Mouse (Mus musculus) kidney, postnatal 0 days (tissue): Measurements from ENCODE around the gene Mrgprf. TPM values are rescaled to one million over a fixed set of nuclear protein-coding genes. Genes with fewer than 3 reads are reported as not detected.

Experiments
- ATAC-seq: fragments of 200-750 bp; cut with Nextera tagmentation; replicated peaks from 2 replicates; pipeline ENCODE4 v1.8.0; 2017; ENCODE audit warnings: low read depth, moderate number of reproducible peaks, moderate TSS enrichment, moderate library complexity; ENCODE audit not compliant: low FRiP score
- DNase-seq: peaks from one replicate; pipeline ENCODE4 v3.0.0-alpha.2; 2016; ENCODE audit warnings: low spot score
- H3K27ac ChIP-seq: fragments of 300-500 bp; sonication (generic); 2 replicates; pipeline ENCODE4 v1.5.1; 2014; ENCODE audit warnings: mild to moderate bottlenecking
- H3K27me3 ChIP-seq: fragments of 300-500 bp; sonication (generic); 2 replicates; pipeline ENCODE4 v1.6.1; 2014; ENCODE audit warnings: low read length, mixed read lengths; ENCODE audit not compliant: insufficient read depth
- H3K36me3 ChIP-seq: fragments of 300-500 bp; sonication (generic); 2 replicates; pipeline ENCODE4 v1.6.1; 2014; ENCODE audit warnings: low read length, mixed read lengths; ENCODE audit not compliant: insufficient read depth
- H3K4me1 ChIP-seq: fragments of 300-500 bp; sonication (generic); replicated peaks from 2 replicates; pipeline ENCODE4 v1.6.1; 2014; ENCODE audit warnings: antibody characterized with exemption, low read length, mixed read lengths; ENCODE audit not compliant: insufficient read depth
- H3K4me2 ChIP-seq: fragments of 300-500 bp; sonication (generic); 2 replicates; pipeline ENCODE4 v1.6.1; 2014; ENCODE audit warnings: mild to moderate bottlenecking, low read length, moderate library complexity, mixed read lengths
- H3K4me3 ChIP-seq: fragments of 300-500 bp; sonication (generic); replicated peaks from 2 replicates; pipeline ENCODE4 v1.5.1; 2014; ENCODE audit warnings: low read depth, low read length
- H3K9ac ChIP-seq: fragments of 300-500 bp; sonication (generic); 2 replicates; pipeline ENCODE4 v1.6.1; 2014; ENCODE audit warnings: low read depth, low read length
- H3K9me3 ChIP-seq: fragments of 300-500 bp; sonication (generic); replicated peaks from 2 replicates; pipeline ENCODE4 v1.6.1; 2016; ENCODE audit warnings: low read length, inconsistent platforms, mixed read lengths
- CTCF ChIP-seq: IDR thresholded peaks from 2 replicates; pipeline ENCODE4 v1.5.1; 2016; ENCODE audit warnings: antibody characterized with exemption, low read depth, mild to moderate bottlenecking, moderate library complexity
- WGBS: fragments of 180-500 bp; shearing (Covaris S2); extraction: QIAGEN DNeasy Blood & Tissue Kit; methylation state at CpG from one replicate; pipeline ENCODE4 v1.1.7; 2014; 5-methylcytosine and 5-hydroxymethylcytosine counted together
- polyA plus RNA-seq: library from polyadenylated mRNA; unstranded; fragments of >200 nt; fragmentation: Nextera tagmentation; extraction: Ambion mirVana; gene quantifications from 2 replicates; pipeline ENCODE4 v1.2.1, GENCODE M21; 2015

Mrgprf gene
- polyA plus RNA-seq, 1 experiment from 2014 or later = 3.8 TPM

DNA sequence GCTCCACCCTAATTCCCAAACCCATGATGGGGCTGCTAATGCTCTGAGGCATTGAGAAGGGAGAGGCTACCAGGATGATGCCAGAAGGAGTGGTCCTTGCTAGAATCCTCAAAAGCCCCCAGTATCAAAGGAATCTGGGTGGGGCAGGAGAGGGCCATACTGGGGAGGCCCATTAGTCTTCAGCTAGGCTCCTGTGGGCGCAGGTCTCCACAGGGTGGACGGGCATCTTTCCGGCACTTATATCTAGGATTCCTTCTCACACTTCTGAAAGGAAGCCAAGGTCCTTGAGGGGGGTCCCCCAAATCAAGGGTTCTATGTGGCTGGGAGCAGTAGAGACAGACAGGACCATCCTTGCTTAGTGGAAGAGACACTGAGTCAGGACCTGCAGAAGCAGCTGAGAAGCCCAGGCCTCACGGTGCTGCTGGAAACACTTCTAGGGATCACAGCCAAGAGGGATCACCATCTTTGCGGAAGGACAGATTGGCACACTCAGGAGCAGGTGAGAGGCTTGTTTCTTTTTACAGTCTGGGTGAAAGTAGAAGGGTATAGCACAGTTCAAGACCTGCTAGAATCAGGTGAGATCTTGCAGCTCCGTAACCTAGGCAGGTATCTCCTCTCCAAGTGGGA lies 14.3 kb downstream of the Mrgprf start, which contains the start of gene Mrgprd:
Gene Mrgprd (plus strand): TSS at position 51 of the 627 bp plus-strand sequence.
- no peak within 1 kb of the TSS for H3K4me3 ChIP-seq
- DNase-seq = no peak
- no peaks in the 10 kb centered on the region for H3K9me3 ChIP-seq
- H3K9ac ChIP-seq = no peak within 1 kb of the TSS
- H3K27me3 ChIP-seq = no peaks in the 10 kb centered on the region
- no peak for TF ChIP-seq CTCF
- H3K4me2 ChIP-seq = no peak within 1 kb of the TSS
- H3K36me3 ChIP-seq = no peaks in the 10 kb centered on the region
- H3K4me1 ChIP-seq = 0 out of 2 replicates have a peak, but pooled peaks cover 3% of the 10 kb centered on the region
- WGBS = 89% methylated on average over 6 of the region's 6 CpGs
- no peak within 1 kb of the TSS for H3K27ac ChIP-seq
- no peak for ATAC-seq

DNA sequence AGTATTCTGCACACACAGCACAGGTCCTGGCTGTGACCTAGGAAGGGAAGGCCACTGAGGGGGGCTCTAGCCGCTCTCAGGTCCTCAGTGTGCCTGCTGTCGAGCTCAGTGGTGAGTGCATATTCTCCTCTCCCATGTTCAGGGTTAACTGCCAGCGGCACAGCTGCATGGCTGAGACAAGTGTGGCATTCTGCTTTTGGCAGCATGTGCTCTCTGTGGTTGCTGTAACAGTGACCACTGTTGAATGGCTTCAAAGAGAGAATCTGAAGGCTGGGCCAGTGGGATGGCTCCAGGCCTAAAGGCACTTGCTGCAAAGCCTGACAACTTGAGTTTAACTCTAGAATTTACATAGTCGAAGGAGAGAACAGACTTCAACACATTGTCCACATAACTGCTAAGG lies 16.9 kb downstream of the Mrgprf start:
- Histone ChIP-seq H3K9ac (no peak overlapping the region), H3K4me2 (no peak overlapping the region), H3K9me3 (no peaks in the 10 kb centered on the region), H3K27ac (no peak overlapping the region), H3K4me1 (no peaks in the 10 kb centered on the region), H3K27me3 (no peaks in the 10 kb centered on the region), H3K36me3 (no peaks in the 10 kb centered on the region), H3K4me3 (no peak overlapping the region)
- DNase-seq (no peak), ATAC-seq (no peak)
- WGBS = 72% methylated on average over 4 of the region's 4 CpGs
- no peak for TF ChIP-seq CTCF

DNA sequence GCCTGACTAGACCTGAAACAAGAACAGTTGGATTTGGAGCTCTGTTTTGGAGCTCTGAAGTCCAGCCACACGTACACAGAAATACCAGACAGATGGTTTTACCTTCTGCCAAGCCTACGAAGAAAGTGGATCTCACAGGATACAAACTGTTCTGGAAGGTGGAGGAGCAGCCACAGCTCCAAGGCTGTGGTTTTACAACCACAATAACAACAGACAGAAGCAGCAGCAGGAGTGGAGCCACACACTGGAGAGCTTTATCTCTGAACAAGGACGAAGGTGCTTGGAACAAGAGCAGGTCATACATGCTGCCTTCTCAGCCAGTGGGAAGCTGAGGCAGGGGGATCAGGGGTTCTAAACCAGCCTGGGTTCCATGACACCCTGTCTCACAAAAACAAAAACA lies 18.9 kb downstream of the Mrgprf start:
- H3K27ac ChIP-seq = no peak overlapping the region
- H3K4me2 ChIP-seq = no peak overlapping the region
- H3K27me3 ChIP-seq = no peaks in the 10 kb centered on the region
- 57% methylated on average over 3 of the region's 3 CpGs for WGBS
- H3K9me3 ChIP-seq = no peaks in the 10 kb centered on the region
- no peak for DNase-seq
- TF ChIP-seq CTCF = no peak
- H3K4me3 ChIP-seq = no peak overlapping the region
- H3K36me3 ChIP-seq = no peaks in the 10 kb centered on the region
- H3K4me1 ChIP-seq = no peaks in the 10 kb centered on the region
- ATAC-seq = no peak
- H3K9ac ChIP-seq = no peak overlapping the region

DNA sequence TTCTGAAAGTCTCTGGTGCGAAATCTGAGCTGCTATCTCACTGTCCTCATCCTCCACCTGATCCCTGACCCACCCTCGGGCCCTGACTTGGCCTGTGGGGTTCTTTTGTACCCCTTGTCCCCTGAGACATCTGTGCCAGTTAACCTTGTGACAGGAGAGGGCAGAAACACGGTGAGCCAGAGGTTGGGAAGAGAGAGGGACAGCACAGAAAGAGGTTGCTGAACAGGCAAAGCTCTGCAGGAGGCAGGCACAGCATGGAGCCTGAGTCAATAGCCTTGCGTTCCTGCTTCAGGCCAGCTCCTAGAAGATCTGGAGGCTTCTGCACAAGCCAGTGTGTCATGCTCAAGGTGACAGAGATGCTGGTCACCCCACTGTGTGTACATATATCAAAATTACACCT lies 23.0 kb downstream of the Mrgprf start:
- Histone ChIP-seq H3K4me1 (no peaks in the 10 kb centered on the region), H3K4me2 (no peak overlapping the region), H3K9ac (no peak overlapping the region), H3K9me3 (no peaks in the 10 kb centered on the region), H3K36me3 (no peaks in the 10 kb centered on the region), H3K27me3 (no peaks in the 10 kb centered on the region), H3K4me3 (no peak overlapping the region), H3K27ac (no peak overlapping the region)
- no peak for TF ChIP-seq CTCF
- ATAC-seq (no peak), DNase-seq (no peak)
- WGBS = 36% methylated on average over 4 of the region's 4 CpGs

DNA sequence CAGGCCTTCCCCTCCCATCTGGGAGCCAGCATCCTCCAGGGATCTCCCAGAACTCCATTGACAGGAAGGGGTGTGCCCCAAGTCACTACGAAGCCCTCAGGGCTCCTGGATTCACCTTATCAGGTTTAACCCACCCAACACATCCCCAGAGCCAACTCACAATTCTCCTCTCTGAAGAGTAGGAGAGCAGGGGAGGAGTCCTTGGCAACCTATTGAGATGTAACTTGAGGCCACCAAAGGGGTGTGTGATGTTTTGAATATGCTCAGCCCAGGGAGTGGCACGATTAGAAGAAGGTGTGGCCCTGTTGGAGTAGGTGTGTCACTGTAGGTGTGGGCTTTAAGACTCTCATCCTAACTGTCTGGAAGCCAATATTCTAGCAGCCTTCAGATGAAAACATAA lies 25.1 kb downstream of the Mrgprf start:
- Histone ChIP-seq H3K9ac (no peak overlapping the region), H3K9me3 (no peaks in the 10 kb centered on the region), H3K4me2 (no peak overlapping the region), H3K36me3 (no peaks in the 10 kb centered on the region), H3K27me3 (no peaks in the 10 kb centered on the region), H3K4me1 (no peaks in the 10 kb centered on the region), H3K27ac (no peak overlapping the region), H3K4me3 (no peak overlapping the region)
- TF ChIP-seq CTCF = no peak
- 42% methylated on average over 2 of the region's 2 CpGs for WGBS
- no peak for DNase-seq
- ATAC-seq = no peak

DNA sequence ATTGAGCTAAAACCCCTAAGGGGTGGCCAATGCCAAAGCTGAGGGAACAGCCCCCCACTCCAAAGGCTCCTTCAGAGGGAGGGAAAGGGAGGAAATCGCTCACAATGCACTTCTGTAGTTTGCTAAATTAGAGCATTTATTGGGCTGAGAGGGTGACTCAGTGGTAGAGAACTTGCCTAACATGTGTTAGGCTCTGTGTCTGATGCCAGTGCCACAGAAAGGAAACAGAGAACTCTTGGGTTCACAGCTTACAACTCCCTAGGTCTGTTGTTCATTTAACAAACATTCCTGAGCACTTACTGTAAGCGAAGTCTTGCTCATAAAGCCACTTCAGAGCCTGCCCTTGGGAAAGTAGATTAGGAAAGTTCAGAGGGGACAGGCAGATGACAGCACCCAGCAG lies 29.4 kb downstream of the Mrgprf start:
- no peak overlapping the region for H3K27ac ChIP-seq
- H3K36me3 ChIP-seq = no peaks in the 10 kb centered on the region
- H3K27me3 ChIP-seq = no peaks in the 10 kb centered on the region
- no peak for TF ChIP-seq CTCF
- no peak overlapping the region for H3K4me3 ChIP-seq
- H3K9ac ChIP-seq = no peak overlapping the region
- no peak overlapping the region for H3K4me2 ChIP-seq
- DNase-seq (no peak), ATAC-seq (no peak)
- no peaks in the 10 kb centered on the region for H3K9me3 ChIP-seq
- 50% methylated on average over 2 of the region's 2 CpGs for WGBS
- no peaks in the 10 kb centered on the region for H3K4me1 ChIP-seq

DNA sequence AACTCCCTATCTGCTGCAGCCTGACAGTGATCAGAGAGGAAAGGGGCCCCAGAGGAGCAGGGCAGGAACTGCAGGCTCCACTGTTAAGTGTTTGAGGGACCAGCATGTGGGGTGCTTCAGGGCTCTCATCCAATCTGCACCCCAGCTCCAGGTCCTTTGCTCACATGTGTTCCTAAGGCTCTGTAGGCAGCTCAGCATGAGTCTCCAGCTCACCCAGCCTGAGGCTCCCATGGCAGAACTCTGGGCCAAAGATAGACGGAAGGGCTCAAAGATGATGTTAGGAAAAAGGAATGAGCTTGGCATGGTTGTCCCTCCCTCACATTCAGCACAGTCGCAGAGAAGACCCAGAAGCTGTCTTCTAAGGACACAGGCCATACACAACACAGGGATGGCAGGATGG lies 30.0 kb downstream of the Mrgprf start:
- Histone ChIP-seq H3K4me2 (no peak overlapping the region), H3K4me1 (no peaks in the 10 kb centered on the region), H3K36me3 (no peaks in the 10 kb centered on the region), H3K9ac (no peak overlapping the region), H3K4me3 (no peak overlapping the region), H3K9me3 (no peaks in the 10 kb centered on the region), H3K27me3 (no peaks in the 10 kb centered on the region), H3K27ac (no peak overlapping the region)
- 84% methylated on average over 2 of the region's 2 CpGs for WGBS
- TF ChIP-seq CTCF = no peak
- ATAC-seq (no peak), DNase-seq (no peak)
